Mouse (Mus musculus): Measurements from ENCODE around the gene Ttc7. TPM values are rescaled to one million over a fixed set of nuclear protein-coding genes. Genes with fewer than 3 reads are reported as not detected.

Gene Ttc7
- polyA plus RNA-seq, 1 experiment from 2014 or later: 7.7 TPM

DNA sequence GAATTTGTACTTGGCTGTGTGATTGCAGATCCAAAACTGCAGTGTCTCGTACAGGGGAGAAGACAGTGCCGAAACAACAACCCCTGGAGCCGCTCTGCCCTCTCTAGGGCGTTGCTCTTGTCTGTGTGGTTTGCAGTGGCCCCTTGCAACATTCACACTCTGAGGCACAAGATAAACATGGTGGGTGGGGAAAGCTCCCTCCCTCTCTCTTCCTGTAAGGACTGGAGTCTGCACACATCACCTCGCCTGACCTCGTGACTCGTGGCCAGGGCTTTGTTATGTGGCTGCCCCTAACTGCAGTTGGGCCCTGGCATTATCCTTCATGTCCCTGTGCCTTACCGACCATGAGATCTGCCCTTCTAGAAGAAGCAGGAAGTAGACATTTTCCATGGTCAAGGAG is 82.6 kb downstream of the Ttc7 start:
- no peak for ATAC-seq (replicated peaks; ENCODE audit: low FRiP score)
- H3K9ac ChIP-seq: no peak overlapping the region

GRCm38 (mm10) chr17:87366520-87366919 is 83.8 kb downstream of the Ttc7 start:
- no peak overlapping the region for H3K9ac ChIP-seq
- no peaks in the 10 kb centered on the region for H3K36me3 ChIP-seq
- no peaks in the 10 kb centered on the region for H3K9me3 ChIP-seq (replicated peaks)
- no peak for ATAC-seq (replicated peaks; ENCODE audit: low FRiP score)
- H3K27me3 ChIP-seq: no peaks in the 10 kb centered on the region
- H3K4me3 ChIP-seq (replicated peaks): no peak overlapping the region
- no peak overlapping the region for H3K27ac ChIP-seq
- H3K4me2 ChIP-seq: no peak overlapping the region
- WGBS: 17% methylated on average over 2 of the region's 2 CpGs
- peaks cover 53% of the 10 kb centered on the region for H3K4me1 ChIP-seq

More for the DNA sequence above, 82.6 kb downstream of the Ttc7 start:
- peaks cover 54% of the 10 kb centered on the region for H3K4me1 ChIP-seq
- H3K4me3 ChIP-seq (replicated peaks): no peak overlapping the region
- H3K36me3 ChIP-seq: no peaks in the 10 kb centered on the region
- H3K27ac ChIP-seq: no peak overlapping the region
- no peaks in the 10 kb centered on the region for H3K9me3 ChIP-seq (replicated peaks)
- H3K27me3 ChIP-seq: no peaks in the 10 kb centered on the region
- 47% methylated on average over 8 of the region's 8 CpGs for WGBS
- no peak overlapping the region for H3K4me2 ChIP-seq

- Histone ChIP-seq H3K27me3 (no peaks in the 10 kb centered on the region), H3K4me2 (no peak overlapping the region), H3K9me3 (replicated peaks) (no peaks in the 10 kb centered on the region), H3K4me1 (peaks cover 53% of the 10 kb centered on the region), H3K9ac (peak overlapping the region; percentile 21; the same call in 1 of the 2 replicates), H3K4me3 (replicated peaks) (no peak overlapping the region), H3K27ac (peak overlapping the region; percentile 5; the same call in 1 of the 2 replicates), H3K36me3 (no peaks in the 10 kb centered on the region)
- no peak for ATAC-seq (replicated peaks; ENCODE audit: low FRiP score)
- 26% methylated on average over 4 of the region's 4 CpGs for WGBS
These were observed 84.5 kb downstream of the Ttc7 start for GRCm38 (mm10) chr17:87367228-87367627.

DNA sequence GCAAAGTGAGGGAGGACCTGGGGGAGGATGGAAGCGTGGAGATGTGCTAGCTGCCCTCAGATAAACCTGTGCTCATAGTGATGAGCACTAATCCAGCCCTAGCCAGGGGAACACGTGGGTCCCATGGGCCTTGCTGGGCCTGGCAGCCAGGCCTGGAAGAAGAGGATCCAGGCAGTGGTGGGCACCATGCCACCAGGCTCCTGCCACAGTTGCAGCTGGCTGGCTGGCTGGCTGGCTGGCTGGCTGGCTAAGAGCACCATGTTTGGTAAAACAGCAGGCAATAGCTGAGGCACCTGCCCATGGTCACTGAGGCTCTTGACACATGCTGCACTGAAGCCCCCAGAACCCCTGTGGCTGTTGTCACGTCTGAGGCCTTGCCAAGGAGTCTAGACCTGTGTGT is 85.0 kb downstream of the Ttc7 start:
- no peak overlapping the region for H3K4me3 ChIP-seq (replicated peaks)
- ATAC-seq (replicated peaks; ENCODE audit: low FRiP score): no peak

DNA sequence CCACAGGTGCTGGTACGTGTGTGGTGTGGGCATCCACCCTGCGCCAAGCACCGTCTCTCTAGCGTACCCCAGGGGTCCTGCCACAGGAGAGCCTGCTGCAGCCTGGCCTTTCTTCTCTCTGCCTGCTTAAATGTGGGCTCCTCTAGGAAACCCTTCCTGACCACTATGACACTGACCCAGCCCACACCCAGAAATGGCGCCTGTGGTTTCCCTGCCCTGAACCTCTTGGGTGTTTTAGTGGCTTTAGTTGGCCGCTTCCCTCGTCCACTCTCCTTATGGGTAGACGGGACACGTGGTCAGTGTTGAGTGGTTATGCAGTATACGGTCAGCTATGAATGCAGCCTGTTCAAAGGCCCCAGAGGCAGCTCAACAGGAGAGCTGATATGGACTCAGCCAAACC is 85.8 kb downstream of the Ttc7 start:
- WGBS: 72% methylated on average over 10 of the region's 10 CpGs

More for the DNA sequence above, 85.0 kb downstream of the Ttc7 start:
- no peak overlapping the region for H3K4me2 ChIP-seq
- 42% methylated on average over 3 of the region's 3 CpGs for WGBS
- no peaks in the 10 kb centered on the region for H3K36me3 ChIP-seq
- no peaks in the 10 kb centered on the region for H3K9me3 ChIP-seq (replicated peaks)
- H3K27ac ChIP-seq: 0 out of 2 replicates have a peak overlapping the region, but pooled peaks have one; percentile 19
- peaks cover 53% of the 10 kb centered on the region for H3K4me1 ChIP-seq
- no peaks in the 10 kb centered on the region for H3K27me3 ChIP-seq
- no peak overlapping the region for H3K9ac ChIP-seq

GRCm38 (mm10) chr17:87369270-87369759 is 86.6 kb downstream of the Ttc7 start:
- Histone ChIP-seq H3K4me3 (replicated peaks) (no peak overlapping the region), H3K36me3 (no peaks in the 10 kb centered on the region), H3K4me2 (no peak overlapping the region), H3K9me3 (replicated peaks) (no peaks in the 10 kb centered on the region), H3K9ac (no peak overlapping the region), H3K27ac (no peak overlapping the region), H3K4me1 (peaks cover 59% of the 10 kb centered on the region), H3K27me3 (no peaks in the 10 kb centered on the region)
- whole genome bisulfite sequencing: 68% methylated on average over 18 of the region's 18 CpGs
- ATAC-seq (replicated peaks; ENCODE audit: low FRiP score): no peak

More for the DNA sequence above, 85.8 kb downstream of the Ttc7 start:
- no peaks in the 10 kb centered on the region for H3K27me3 ChIP-seq
- no peaks in the 10 kb centered on the region for H3K9me3 ChIP-seq (replicated peaks)
- no peak overlapping the region for H3K4me2 ChIP-seq
- ATAC-seq (replicated peaks; ENCODE audit: low FRiP score): peak; percentile 23; the same call in 1 of the 2 replicates
- H3K9ac ChIP-seq: no peak overlapping the region
- H3K36me3 ChIP-seq: no peaks in the 10 kb centered on the region
- H3K4me3 ChIP-seq (replicated peaks): no peak overlapping the region
- peaks cover 56% of the 10 kb centered on the region for H3K4me1 ChIP-seq
- no peak overlapping the region for H3K27ac ChIP-seq

DNA sequence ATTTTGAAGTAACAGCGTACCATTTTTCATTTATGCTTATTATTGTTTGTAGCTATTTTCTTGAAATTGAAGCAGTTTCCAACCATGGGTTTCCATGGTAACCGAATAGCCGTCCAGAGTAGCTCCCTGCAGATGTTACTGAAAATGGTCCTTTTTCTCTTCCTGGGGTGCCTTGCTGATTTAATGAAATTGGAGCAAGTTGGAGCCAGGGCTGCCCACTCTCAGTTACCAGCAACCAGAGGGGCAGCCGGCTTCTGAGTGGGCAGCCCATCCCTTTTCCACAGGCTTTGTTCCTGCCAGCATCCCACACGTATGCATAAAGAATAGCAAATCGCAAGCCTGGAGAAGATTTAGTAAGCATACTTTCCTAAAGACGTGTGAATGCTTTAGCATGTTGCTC is 89.5 kb downstream of the Ttc7 start:
- Histone ChIP-seq H3K9ac (no peak overlapping the region), H3K27me3 (no peaks in the 10 kb centered on the region), H3K4me2 (no peak overlapping the region), H3K4me3 (replicated peaks) (no peak overlapping the region), H3K4me1 (peaks cover 61% of the 10 kb centered on the region), H3K9me3 (replicated peaks) (no peaks in the 10 kb centered on the region), H3K27ac (no peak overlapping the region), H3K36me3 (no peaks in the 10 kb centered on the region)
- 88% methylated on average over 7 of the region's 7 CpGs for whole genome bisulfite sequencing
- no peak for ATAC-seq (replicated peaks; ENCODE audit: low FRiP score)

DNA sequence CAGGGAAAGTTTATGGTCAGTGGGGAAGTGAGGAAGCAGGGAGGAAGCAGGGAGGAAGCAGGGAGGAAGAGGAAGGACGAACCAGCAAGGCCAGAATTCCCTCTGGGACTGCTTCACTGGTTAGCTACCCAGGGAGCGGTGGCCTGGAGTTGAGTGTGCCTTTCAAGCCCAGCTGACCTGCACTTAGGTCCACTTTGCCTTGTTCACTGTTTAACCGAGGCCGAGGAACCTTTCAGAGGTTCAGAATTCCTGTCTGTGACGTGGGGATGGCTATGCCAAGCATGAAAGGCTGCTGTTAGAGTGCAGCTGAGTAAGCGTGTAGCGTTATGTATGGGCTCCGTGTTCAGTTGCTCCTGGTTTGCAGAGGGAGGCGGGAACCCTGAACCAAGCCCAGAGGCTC is 90.6 kb downstream of the Ttc7 start:
- Histone ChIP-seq H3K4me1 (peaks cover 61% of the 10 kb centered on the region), H3K27me3 (no peaks in the 10 kb centered on the region), H3K4me3 (replicated peaks) (no peak overlapping the region), H3K36me3 (no peaks in the 10 kb centered on the region), H3K9ac (no peak overlapping the region), H3K27ac (no peak overlapping the region), H3K4me2 (no peak overlapping the region), H3K9me3 (replicated peaks) (no peaks in the 10 kb centered on the region)
- no peak for ATAC-seq (replicated peaks; ENCODE audit: low FRiP score)
- WGBS: 79% methylated on average over 9 of the region's 9 CpGs

DNA sequence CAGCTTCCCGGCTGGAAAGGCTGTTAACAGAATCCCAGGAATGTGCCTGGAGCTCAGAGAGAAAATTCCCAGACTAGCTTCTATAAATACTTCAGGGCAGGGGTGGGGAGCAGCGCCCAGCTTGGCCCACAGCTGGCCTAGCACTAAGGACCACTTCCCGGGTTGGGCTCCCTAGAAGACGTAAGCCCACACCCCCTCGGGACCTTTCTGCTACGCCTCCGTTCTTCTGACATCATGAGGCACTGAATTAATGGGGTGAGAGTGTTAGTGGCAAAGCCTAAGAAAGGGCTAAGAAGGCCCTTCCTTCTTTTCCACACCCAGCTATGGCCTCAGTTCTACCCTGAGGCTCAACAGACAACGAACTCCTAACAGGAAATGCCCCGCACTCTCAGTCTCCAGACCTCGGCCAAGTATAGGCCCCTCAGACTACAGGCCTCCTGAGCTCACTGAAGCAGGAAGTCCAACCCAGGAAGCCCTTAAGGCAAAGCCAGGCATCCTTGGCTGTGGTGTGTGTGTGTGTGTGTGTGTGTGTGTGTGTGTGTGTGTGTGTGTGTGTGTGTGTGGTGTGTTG is 93.3 kb downstream of the Ttc7 start:
- 12% methylated on average over 10 of the region's 10 CpGs for WGBS
- Histone ChIP-seq H3K9me3 (replicated peaks) (no peaks in the 10 kb centered on the region), H3K36me3 (no peaks in the 10 kb centered on the region), H3K4me2 (peak overlapping the region; percentile 9; the same call in 1 of the 2 replicates), H3K27ac (peak overlapping the region; percentile 81), H3K4me3 (replicated peaks) (no peak overlapping the region), H3K9ac (no peak overlapping the region), H3K27me3 (no peaks in the 10 kb centered on the region), H3K4me1 (peaks cover 67% of the 10 kb centered on the region)
- peak; percentile 76 for ATAC-seq (replicated peaks; ENCODE audit: low FRiP score)

GRCm38 (mm10) chr17:87376831-87377471 is 94.3 kb downstream of the Ttc7 start:
- 59% methylated on average over 6 of the region's 6 CpGs for WGBS
- no peak overlapping the region for H3K4me2 ChIP-seq
- peak overlapping the region; percentile 81 for H3K27ac ChIP-seq
- no peak overlapping the region for H3K4me3 ChIP-seq (replicated peaks)
- H3K9ac ChIP-seq: no peak overlapping the region
- H3K36me3 ChIP-seq: no peaks in the 10 kb centered on the region
- H3K4me1 ChIP-seq: peaks cover 75% of the 10 kb centered on the region
- no peaks in the 10 kb centered on the region for H3K27me3 ChIP-seq
- peak; percentile 10 for ATAC-seq (replicated peaks; ENCODE audit: low FRiP score)
- no peaks in the 10 kb centered on the region for H3K9me3 ChIP-seq (replicated peaks)

GRCm38 (mm10) chr17:87377536-87377935 is 94.8 kb downstream of the Ttc7 start:
- H3K9me3 ChIP-seq (replicated peaks): no peaks in the 10 kb centered on the region
- no peaks in the 10 kb centered on the region for H3K36me3 ChIP-seq
- no peaks in the 10 kb centered on the region for H3K27me3 ChIP-seq
- ATAC-seq (replicated peaks; ENCODE audit: low FRiP score): no peak
- H3K27ac ChIP-seq: peak overlapping the region; percentile 81
- no peak overlapping the region for H3K9ac ChIP-seq
- no peak overlapping the region for H3K4me2 ChIP-seq
- H3K4me3 ChIP-seq (replicated peaks): no peak overlapping the region
- peaks cover 75% of the 10 kb centered on the region for H3K4me1 ChIP-seq
- 59% methylated on average over 6 of the region's 6 CpGs for WGBS

GRCm38 (mm10) chr17:87378354-87379159 is 95.9 kb downstream of the Ttc7 start:
- ATAC-seq (replicated peaks; ENCODE audit: low FRiP score): 0 out of 2 replicates have a peak, but pooled peaks have one; percentile 10
- H3K36me3 ChIP-seq: no peaks in the 10 kb centered on the region

More at GRCm38 (mm10) chr17:87378354-87379159, 95.9 kb downstream of the Ttc7 start:
- 0 out of 2 replicates have a peak overlapping the region, but pooled peaks have one; percentile 5 for H3K4me2 ChIP-seq
- H3K27ac ChIP-seq: peak overlapping the region; percentile 81
- no peaks in the 10 kb centered on the region for H3K27me3 ChIP-seq
- H3K9ac ChIP-seq: no peak overlapping the region
- no peaks in the 10 kb centered on the region for H3K9me3 ChIP-seq (replicated peaks)
- 39% methylated on average over 16 of the region's 16 CpGs for WGBS
- H3K4me3 ChIP-seq (replicated peaks): no peak overlapping the region
- H3K4me1 ChIP-seq: peaks cover 72% of the 10 kb centered on the region

Measured in kidney, embryonic 15.5 days (tissue).